Mouse (Mus musculus): Measurements from ENCODE around the gene Chrna5. TPM values are rescaled to one million over a fixed set of nuclear protein-coding genes. Genes with fewer than 3 reads are reported as not detected.

Chrna5 gene
- total and polyA plus RNA-seq, 3 experiments: not detected

GRCm38 (mm10) chr9:55041389-55041788 lies 60.7 kb downstream of the Chrna5 start:
- Histone ChIP-seq H3K79me2 (replicated peaks; ENCODE audit: control insufficient read depth, extremely low read depth, insufficient read depth, poor library complexity, severe bottlenecking) (no peaks in the 10 kb centered on the region), H3K4me3 (replicated peaks in 1 of 3; ENCODE audit: low read depth in 2 of 3, low read length in 2 of 3, poor library complexity in 1 of 3) (no peak overlapping the region), H3K4me2 (ENCODE audit: insufficient read depth, low read depth, poor library complexity, severe bottlenecking) (no peak overlapping the region), H3K27ac (ENCODE audit: insufficient read depth, low read depth) (no peak overlapping the region), H3K9me3 (replicated peaks; ENCODE audit: low read length) (no peaks in the 10 kb centered on the region), H3K36me3 (replicated peaks in 1 of 2; ENCODE audit: control insufficient read depth in 1 of 2, insufficient read depth in 1 of 2, low read length in 1 of 2) (no peaks in the 10 kb centered on the region), H3K27me3 (replicated peaks) (no peaks in the 10 kb centered on the region), H3K4me1 (ENCODE audit: control insufficient read depth in 1 of 2, insufficient read depth in 2 of 2) (no peaks in the 10 kb centered on the region), H3K9ac (ENCODE audit: insufficient read depth, low read depth) (no peak overlapping the region)
- in situ Hi-C loops (cut with MboI; ENCODE audit: low pct_ligation_motif_present, low pct_unique_long_range_greater_than_20kb, low sequenced_read_pairs) (loop anchor here (25.0 kb wide), 1 partner anchor 246 kb away; no protein-coding TSS in a partner anchor), dilution Hi-C loops (cut with MboI; ENCODE audit: extremely low pct_ligation_motif_present, extremely low pct_unique_long_range_greater_than_20kb, low sequenced_read_pairs) (no loop called here)
- TF ChIP-seq CTCF (conservative IDR thresholded peaks at IDR 0.05 in 1 of 2, IDR thresholded peaks at IDR 0.05 in 1 of 2; ENCODE audit: low read depth in 2 of 2, low read length in 2 of 2) (no peak), TBP (conservative IDR thresholded peaks at IDR 0.05; ENCODE audit: low read depth, low read length) (no peak)
- DNase-seq (ENCODE audit: extremely low read depth): no peak

DNA sequence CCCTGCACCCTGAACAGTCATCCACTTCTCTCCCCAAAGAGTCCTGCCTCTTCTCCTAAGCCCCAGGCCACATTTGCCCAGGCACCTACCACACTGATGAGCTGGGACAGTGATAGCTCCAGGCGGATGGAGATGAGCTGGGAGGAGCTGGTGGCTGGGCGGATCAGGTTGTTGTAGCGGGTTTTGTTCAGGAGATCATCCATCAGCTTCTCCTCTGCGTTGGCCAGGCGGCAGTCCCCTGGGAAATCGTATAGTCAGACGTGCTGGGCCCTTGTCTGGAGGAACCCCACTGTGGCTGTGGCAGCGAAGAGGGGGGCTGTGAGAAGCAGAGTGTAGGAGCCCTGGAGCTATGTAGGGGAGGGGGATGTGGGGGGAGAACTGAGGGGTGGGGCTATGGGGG lies 63.0 kb downstream of the Chrna5 start:
- dilution Hi-C loops (cut with MboI; ENCODE audit: extremely low pct_ligation_motif_present, extremely low pct_unique_long_range_greater_than_20kb, low sequenced_read_pairs): no loop called here

GRCm38 (mm10) chr9:55045001-55045400 lies 64.3 kb downstream of the Chrna5 start:
- no peak overlapping the region for H3K27ac ChIP-seq (ENCODE audit: insufficient read depth, low read depth)
- no peak overlapping the region for H3K9ac ChIP-seq (ENCODE audit: insufficient read depth, low read depth)
- no peak for TF ChIP-seq JUN (IDR thresholded peaks at IDR 0.05; ENCODE audit: insufficient read depth, low read depth, low read length)
- no peak for TF ChIP-seq ZMIZ1 (IDR thresholded peaks at IDR 0.05; ENCODE audit: low read depth, low read length)
- no peak for TF ChIP-seq MEF2A (IDR thresholded peaks at IDR 0.05; ENCODE audit: borderline replicate concordance, low read depth, low read length)
- TF ChIP-seq CHD2 (IDR thresholded peaks at IDR 0.05; ENCODE audit: low read length): no peak
- TF ChIP-seq GABPA (IDR thresholded peaks at IDR 0.05; ENCODE audit: insufficient replicate concordance, low read depth, low read length): no peak
- no peak for TF ChIP-seq MYC (IDR thresholded peaks at IDR 0.05; ENCODE audit: low read depth, low read length)
- no peak for TF ChIP-seq ZKSCAN1 (IDR thresholded peaks at IDR 0.05; ENCODE audit: borderline replicate concordance, low read depth, low read length)
- no peak for TF ChIP-seq HCFC1 (IDR thresholded peaks at IDR 0.05; ENCODE audit: low read depth, low read length)
- H3K4me2 ChIP-seq (ENCODE audit: insufficient read depth, low read depth, poor library complexity, severe bottlenecking): no peak overlapping the region
- dilution Hi-C loops (cut with MboI; ENCODE audit: extremely low pct_ligation_motif_present, extremely low pct_unique_long_range_greater_than_20kb, low sequenced_read_pairs): no loop called here
- H3K36me3 ChIP-seq (replicated peaks in 1 of 2; ENCODE audit: control insufficient read depth in 1 of 2, insufficient read depth in 1 of 2, low read length in 1 of 2): no peaks in the 10 kb centered on the region
- no peaks in the 10 kb centered on the region for H3K79me2 ChIP-seq (replicated peaks; ENCODE audit: control insufficient read depth, extremely low read depth, insufficient read depth, poor library complexity, severe bottlenecking)
- H3K27me3 ChIP-seq (replicated peaks): no peaks in the 10 kb centered on the region
- H3K4me3 ChIP-seq (replicated peaks in 1 of 3; ENCODE audit: low read depth in 2 of 3, low read length in 2 of 3, poor library complexity in 1 of 3): no peak overlapping the region
- H3K4me1 ChIP-seq (ENCODE audit: control insufficient read depth in 1 of 2, insufficient read depth in 2 of 2): peaks cover 0 to 7% of the 10 kb centered on the region in 2 experiments; a peak in 1 of 4 replicates
- in situ Hi-C loops (cut with MboI; ENCODE audit: low pct_ligation_motif_present, low pct_unique_long_range_greater_than_20kb, low sequenced_read_pairs): loop anchor here (5.0 to 25.0 kb wide), 2 partner anchors 52 to 242 kb away; no protein-coding TSS in a partner anchor
- H3K9me3 ChIP-seq (replicated peaks; ENCODE audit: low read length): no peaks in the 10 kb centered on the region
- DNase-seq (ENCODE audit: extremely low read depth): no peak

More for the DNA sequence above, 63.0 kb downstream of the Chrna5 start:
- in situ Hi-C loops (cut with MboI; ENCODE audit: low pct_ligation_motif_present, low pct_unique_long_range_greater_than_20kb, low sequenced_read_pairs): loop anchor here (25.0 kb wide), 1 partner anchor 244 kb away; no protein-coding TSS in a partner anchor
- Histone ChIP-seq H3K27ac (ENCODE audit: insufficient read depth, low read depth) (no peak overlapping the region), H3K9me3 (replicated peaks; ENCODE audit: low read length) (no peaks in the 10 kb centered on the region), H3K36me3 (replicated peaks in 1 of 2; ENCODE audit: control insufficient read depth in 1 of 2, insufficient read depth in 1 of 2, low read length in 1 of 2) (no peaks in the 10 kb centered on the region), H3K79me2 (replicated peaks; ENCODE audit: control insufficient read depth, extremely low read depth, insufficient read depth, poor library complexity, severe bottlenecking) (no peaks in the 10 kb centered on the region), H3K27me3 (replicated peaks) (no peaks in the 10 kb centered on the region), H3K4me3 (replicated peaks in 1 of 3; ENCODE audit: low read depth in 2 of 3, low read length in 2 of 3, poor library complexity in 1 of 3) (no peak overlapping the region), H3K4me1 (ENCODE audit: control insufficient read depth in 1 of 2, insufficient read depth in 2 of 2) (peaks cover 0 to 1% of the 10 kb centered on the region in 2 experiments; a peak in 1 of 4 replicates), H3K4me2 (ENCODE audit: insufficient read depth, low read depth, poor library complexity, severe bottlenecking) (no peak overlapping the region), H3K9ac (ENCODE audit: insufficient read depth, low read depth) (no peak overlapping the region)
- no peak for DNase-seq (ENCODE audit: extremely low read depth)
- TF ChIP-seq BHLHE40 (IDR thresholded peaks at IDR 0.05; ENCODE audit: low read depth, low read length): no peak
- no peak for TF ChIP-seq RCOR1 (conservative IDR thresholded peaks at IDR 0.05; ENCODE audit: low read depth, low read length)
- no peak for TF ChIP-seq MAX (IDR thresholded peaks at IDR 0.05; ENCODE audit: low read length)
- no peak for TF ChIP-seq SIN3A (IDR thresholded peaks at IDR 0.05; ENCODE audit: low read length)
